Mouse (Mus musculus) liver, adult 2 months (tissue): Measurements from ENCODE around the gene Fscn3. TPM values are rescaled to one million over a fixed set of nuclear protein-coding genes. Genes with fewer than 3 reads are reported as not detected.

Source experiments
- DNase-seq: peaks from one replicate; pipeline ENCODE4 v3.0.0-alpha.2; 2011; ENCODE audit warnings: low read depth, low spot score; ENCODE audit errors: extremely low read depth
- H3K27ac ChIP-seq: fragments of 200-500 bp; replicated peaks from 2 replicates; pipeline ENCODE4 v1.5.1; 2012; ENCODE audit warnings: low read depth, mild to moderate bottlenecking, control low read depth, inconsistent platforms, low read length; ENCODE audit not compliant: insufficient read depth
- H3K27me3 ChIP-seq: fragments of 200-500 bp; 2 replicates; pipeline ENCODE4 v1.6.1; 2012; ENCODE audit warnings: mild to moderate bottlenecking, moderate library complexity, low read length, inconsistent platforms; ENCODE audit not compliant: control insufficient read depth, insufficient read depth
- H3K36me3 ChIP-seq: fragments of 200-500 bp; 2 replicates; pipeline ENCODE4 v1.6.1; 2012; ENCODE audit warnings: low read length, inconsistent platforms; ENCODE audit not compliant: control insufficient read depth, insufficient read depth
- H3K4me1 ChIP-seq: fragments of 200-500 bp; 2 replicates; pipeline ENCODE4 v1.6.1; 2011; ENCODE audit warnings: low read length; ENCODE audit not compliant: control insufficient read depth, insufficient read depth
- H3K4me3 ChIP-seq: fragments of 200-500 bp; 2 replicates; pipeline ENCODE4 v1.5.1; 2011; ENCODE audit warnings: low read depth, mild to moderate bottlenecking, control low read depth, low read length, moderate library complexity; ENCODE audit not compliant: insufficient read depth
- H3K79me2 ChIP-seq: fragments of 200-500 bp; 2 replicates; pipeline ENCODE4 v1.6.1; 2012; ENCODE audit warnings: inconsistent platforms, mild to moderate bottlenecking, low read length, moderate library complexity; ENCODE audit not compliant: control insufficient read depth, insufficient read depth
- H3K9ac ChIP-seq: fragments of 200-500 bp; 2 replicates; pipeline ENCODE4 v1.6.1; 2012; ENCODE audit warnings: low read depth, mild to moderate bottlenecking, control low read depth, inconsistent platforms, low read length
- CTCF ChIP-seq: fragments of 200-500 bp; IDR thresholded peaks from 2 replicates; pipeline ENCODE4 v1.5.1; 2011; ENCODE audit warnings: low read depth, low read length, control low read depth
- POLR2A ChIP-seq: fragments of 200-500 bp; IDR thresholded peaks from 2 replicates; pipeline ENCODE4 v1.6.1; 2011; ENCODE audit warnings: low read length, control low read depth; ENCODE audit not compliant: insufficient read depth; ENCODE audit errors: extremely low read depth
- WGBS: fragments of 180-500 bp; shearing (Covaris S2); methylation state at CpG from one replicate; pipeline ENCODE4 v1.1.7; 2018; 5-methylcytosine and 5-hydroxymethylcytosine counted together
- polyA plus RNA-seq: library from polyadenylated mRNA; depleted of rRNA; stranded (reverse); fragments of >200 nt; gene quantifications from 2 replicates; pipeline ENCODE4 v1.2.3, GENCODE M21; 2012
- total RNA-seq: library from RNA; depleted of rRNA; stranded (reverse); fragments of >200 nt; gene quantifications from 2 replicates; pipeline ENCODE4 v1.2.3, GENCODE M21; 2014

Gene Fscn3
- total and polyA plus RNA-seq, 2 experiments, result 0.09 TPM; not detected in 1

DNA sequence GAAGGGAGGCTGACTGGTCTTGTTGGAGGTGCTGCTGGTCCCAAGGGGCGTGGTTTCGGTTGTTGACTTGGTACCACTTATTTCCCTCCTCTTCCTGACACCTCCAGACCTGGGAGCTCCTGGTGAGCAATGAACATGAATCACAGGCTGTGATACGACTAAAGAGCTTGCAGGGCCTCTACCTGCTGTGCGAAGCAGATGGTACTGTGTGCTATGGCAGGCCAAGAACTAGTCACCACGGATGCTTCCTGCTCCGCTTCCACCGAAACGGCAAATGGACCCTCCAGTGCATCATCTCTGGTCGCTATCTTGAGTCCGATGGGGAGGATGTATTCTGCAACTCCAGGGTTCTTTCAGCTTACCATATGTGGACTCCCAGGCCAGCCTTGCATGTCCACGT lies 2.3 kb downstream of the Fscn3 start:
- Histone ChIP-seq H3K9ac (no peak overlapping the region), H3K36me3 (0 out of 2 replicates have a peak, but pooled peaks cover 2% of the 10 kb centered on the region), H3K27me3 (no peaks in the 10 kb centered on the region), H3K27ac (no peak overlapping the region), H3K4me3 (no peak overlapping the region), H3K79me2 (no peaks in the 10 kb centered on the region), H3K4me1 (peaks cover 1% of the 10 kb centered on the region)
- no peak for TF ChIP-seq POLR2A
- no peak for TF ChIP-seq CTCF
- WGBS, result 95% methylated on average over 11 of the region's 11 CpGs
- no peak for DNase-seq

DNA sequence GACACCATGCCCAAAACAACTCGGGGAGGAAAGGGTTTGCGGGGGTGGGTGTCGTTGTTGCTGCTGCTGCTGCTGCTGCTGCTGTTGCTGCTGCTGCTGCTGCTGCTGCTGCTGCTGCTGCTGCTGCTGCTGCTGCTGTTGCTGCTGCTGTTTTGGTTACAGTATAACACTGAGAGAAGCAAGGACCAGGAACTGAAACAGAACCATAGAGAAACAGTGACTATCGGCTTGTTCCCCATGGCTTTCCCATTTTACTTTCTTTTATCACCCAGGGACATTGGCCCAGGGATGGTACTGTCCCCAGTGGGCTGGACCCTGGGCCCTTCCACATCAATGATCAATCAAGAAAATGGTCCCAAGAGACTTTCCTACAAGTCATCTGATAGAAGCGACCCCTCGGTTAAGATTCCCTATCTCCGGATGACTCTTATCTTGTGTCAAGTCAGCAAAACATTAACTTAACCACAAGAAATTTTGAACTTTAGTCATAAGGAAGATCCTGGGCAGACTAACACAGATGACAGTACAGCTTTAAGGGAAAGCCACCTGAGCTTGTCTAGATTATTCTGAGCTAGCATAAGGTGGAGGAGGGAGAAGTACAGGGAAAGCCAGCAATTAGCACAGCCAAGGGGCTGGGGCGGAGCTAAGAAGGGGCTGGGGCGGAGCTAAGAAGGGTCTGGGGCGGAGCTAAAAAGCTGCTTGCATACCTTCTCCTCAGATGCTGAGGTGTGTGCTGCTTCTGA lies 3.4 kb downstream of the Fscn3 start:
- Histone ChIP-seq H3K36me3 (0 out of 2 replicates have a peak, but pooled peaks cover 2% of the 10 kb centered on the region), H3K27ac (no peak overlapping the region), H3K27me3 (no peaks in the 10 kb centered on the region), H3K79me2 (no peaks in the 10 kb centered on the region), H3K9ac (no peak overlapping the region), H3K4me3 (no peak overlapping the region), H3K4me1 (no peaks in the 10 kb centered on the region)
- DNase-seq, result no peak
- TF ChIP-seq CTCF (no peak), POLR2A (no peak)
- 80% methylated on average over 10 of the region's 10 CpGs for WGBS

DNA sequence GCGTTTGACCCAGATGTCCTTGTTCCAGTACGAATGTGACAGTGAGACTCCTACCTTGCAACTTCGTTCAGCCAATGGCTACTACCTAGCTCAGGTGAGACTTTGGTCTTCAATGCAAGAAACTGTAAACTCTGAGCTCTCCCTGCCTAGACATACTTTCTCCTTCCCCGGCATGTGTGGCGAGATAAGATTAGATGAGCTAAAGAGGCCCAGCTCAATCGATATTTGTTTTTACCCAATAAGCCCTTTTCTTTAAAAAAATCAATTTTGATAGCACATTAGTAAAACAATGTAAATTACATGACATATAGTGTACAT lies 3.9 kb downstream of the Fscn3 start:
- H3K79me2 ChIP-seq, result no peaks in the 10 kb centered on the region
- H3K9ac ChIP-seq, result no peak overlapping the region
- DNase-seq, result no peak
- 68% methylated on average over 6 of the region's 6 CpGs for WGBS
- H3K36me3 ChIP-seq, result 0 out of 2 replicates have a peak, but pooled peaks cover 2% of the 10 kb centered on the region
- no peaks in the 10 kb centered on the region for H3K27me3 ChIP-seq
- TF ChIP-seq CTCF (no peak), POLR2A (no peak)
- H3K4me1 ChIP-seq, result no peaks in the 10 kb centered on the region
- H3K27ac ChIP-seq, result no peak overlapping the region
- H3K4me3 ChIP-seq, result no peak overlapping the region

DNA sequence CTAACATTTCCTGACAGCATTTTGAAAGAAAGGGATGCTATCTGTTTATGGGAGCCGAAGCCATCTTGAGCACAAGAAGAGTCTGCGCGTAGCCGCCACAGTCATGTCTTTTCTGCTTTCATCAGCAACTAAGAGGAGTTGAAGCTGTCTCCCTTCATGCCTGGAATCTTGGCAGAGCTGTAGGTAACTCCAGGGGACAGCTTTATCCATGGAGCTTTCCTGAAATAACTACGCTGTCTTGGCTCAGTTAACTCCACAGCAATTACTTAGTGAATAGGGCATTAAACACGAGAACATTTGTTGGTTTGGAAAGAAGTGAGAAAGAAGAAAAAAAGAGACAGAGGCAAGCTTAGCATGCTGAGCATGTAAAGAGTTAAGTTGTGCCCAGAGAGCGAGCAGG lies 20.3 kb downstream of the Fscn3 start:
- Histone ChIP-seq H3K79me2 (no peaks in the 10 kb centered on the region), H3K4me3 (no peak overlapping the region), H3K9ac (no peak overlapping the region), H3K27ac (no peak overlapping the region), H3K4me1 (no peaks in the 10 kb centered on the region), H3K36me3 (no peaks in the 10 kb centered on the region), H3K27me3 (peaks cover 6% of the 10 kb centered on the region; the same call in 1 of the 2 replicates)
- TF ChIP-seq CTCF (no peak), POLR2A (no peak)
- WGBS, result 88% methylated on average over 7 of the region's 7 CpGs
- no peak for DNase-seq

DNA sequence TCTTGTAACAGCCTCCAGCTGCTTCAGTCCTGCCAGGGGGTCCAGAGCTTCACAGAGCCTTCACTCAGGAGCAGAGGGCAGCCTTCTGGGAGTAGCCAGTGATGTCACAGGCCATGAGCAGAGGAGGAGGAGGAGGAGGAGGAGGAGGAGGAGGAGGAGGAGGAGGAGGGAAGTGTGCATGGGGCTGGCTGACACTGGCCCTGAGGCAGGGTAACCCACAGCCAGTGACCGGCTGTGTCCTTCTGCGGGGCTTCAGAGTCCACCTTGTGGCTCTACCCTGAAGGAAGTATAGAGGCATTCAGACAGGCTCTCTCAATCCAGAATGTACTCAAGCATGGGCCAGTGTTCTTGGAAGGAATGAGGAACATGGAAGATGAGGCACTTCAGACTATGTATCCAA lies 21.7 kb downstream of the Fscn3 start, which contains the start of gene Pax4:
Pax4 (minus strand) TSS at position 101 of the 400 bp plus-strand sequence.
- Histone ChIP-seq H3K36me3 (no peaks in the 10 kb centered on the region), H3K27ac (no peak within 1 kb of the TSS), H3K4me3 (no peak within 1 kb of the TSS), H3K9ac (no peak within 1 kb of the TSS), H3K27me3 (peaks cover 6% of the 10 kb centered on the region; the same call in 1 of the 2 replicates), H3K4me1 (no peaks in the 10 kb centered on the region), H3K79me2 (no peaks in the 10 kb centered on the region)
- DNase-seq, result no peak
- TF ChIP-seq POLR2A, result no peak
- TF ChIP-seq CTCF, result no peak
- WGBS, result 82% methylated on average over 2 of the region's 2 CpGs

DNA sequence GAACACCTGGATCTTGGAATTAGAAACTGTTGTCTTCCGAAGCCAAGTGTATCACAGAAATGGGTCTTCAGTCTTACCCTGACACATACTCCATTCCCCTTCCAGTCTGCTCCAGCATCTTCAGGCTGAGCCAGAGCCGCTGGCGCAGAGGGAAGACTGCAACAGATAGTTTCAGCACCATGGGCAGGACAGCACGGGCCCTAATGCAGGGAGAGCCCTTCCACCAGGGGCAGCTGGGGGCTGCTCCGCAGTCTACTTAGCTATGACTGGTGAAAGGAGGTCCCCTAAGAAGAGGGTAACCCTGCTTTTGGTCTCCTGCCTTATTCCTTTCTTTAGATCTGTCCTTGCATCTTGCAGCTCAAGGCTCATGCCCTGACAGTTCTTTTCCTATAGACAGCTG lies 22.9 kb downstream of the Fscn3 start:
- no peak for TF ChIP-seq CTCF
- no peak for TF ChIP-seq POLR2A

More for the DNA sequence above, 22.9 kb downstream of the Fscn3 start:
- WGBS, result 20% methylated on average over 5 of the region's 5 CpGs
- Histone ChIP-seq H3K36me3 (no peaks in the 10 kb centered on the region), H3K79me2 (no peaks in the 10 kb centered on the region), H3K4me3 (no peak overlapping the region), H3K9ac (no peak overlapping the region), H3K4me1 (no peaks in the 10 kb centered on the region), H3K27me3 (peaks cover 6% of the 10 kb centered on the region; the same call in 1 of the 2 replicates), H3K27ac (no peak overlapping the region)
- no peak for DNase-seq
